Mouse (Mus musculus): ENCODE results near the gene Cdc73.

DNA sequence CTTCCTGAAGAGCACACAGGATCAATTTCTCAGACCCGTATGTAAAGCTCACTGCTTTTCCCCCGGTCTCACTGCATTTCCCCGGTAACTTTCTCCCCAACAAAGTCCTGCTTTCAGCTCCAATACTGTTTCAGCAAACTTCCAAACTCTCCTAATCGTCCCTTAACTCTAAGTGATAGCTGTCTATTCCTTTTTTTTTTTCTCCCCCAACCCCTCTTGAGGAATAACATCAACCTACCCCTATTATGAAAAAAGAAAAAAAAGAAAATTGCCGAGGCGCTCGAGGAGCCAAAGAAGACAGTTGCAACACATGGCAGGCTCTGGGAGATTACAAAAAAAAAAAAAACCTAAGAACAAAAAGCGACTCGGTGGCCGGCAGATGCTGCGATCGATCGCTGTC lies 957 bp downstream of the Cdc73 start:
- TF ChIP-seq EP300 (IDR thresholded peaks at IDR 0.05; ENCODE audit: low read depth) (no peak), CTCF (IDR thresholded peaks at IDR 0.05; ENCODE audit: low read depth) (no peak)

All from liver, embryonic 14.5 days (tissue).